Mouse (Mus musculus) gastrocnemius, postnatal 10 days (tissue): Measurements from ENCODE around the gene Tpcn2. TPM values are rescaled to one million over a fixed set of nuclear protein-coding genes. Genes with fewer than 3 reads are reported as not detected.
A peak's percentile ranks its signal among the peaks of the same experiment; 100 is the strongest.

Experiments
- DNase-seq: peaks from one replicate; pipeline ENCODE4 v3.0.0; 2021; ENCODE audit warnings: mixed read lengths
- total RNA-seq, 2 experiments: library from RNA; stranded (reverse); gene quantifications; 2 replicates each; pipeline ENCODE4 v1.2.3; 2021

Tpcn2 gene
- total RNA-seq, 2 experiments from 2014 or later: 3.6 to 7.2 TPM

DNA sequence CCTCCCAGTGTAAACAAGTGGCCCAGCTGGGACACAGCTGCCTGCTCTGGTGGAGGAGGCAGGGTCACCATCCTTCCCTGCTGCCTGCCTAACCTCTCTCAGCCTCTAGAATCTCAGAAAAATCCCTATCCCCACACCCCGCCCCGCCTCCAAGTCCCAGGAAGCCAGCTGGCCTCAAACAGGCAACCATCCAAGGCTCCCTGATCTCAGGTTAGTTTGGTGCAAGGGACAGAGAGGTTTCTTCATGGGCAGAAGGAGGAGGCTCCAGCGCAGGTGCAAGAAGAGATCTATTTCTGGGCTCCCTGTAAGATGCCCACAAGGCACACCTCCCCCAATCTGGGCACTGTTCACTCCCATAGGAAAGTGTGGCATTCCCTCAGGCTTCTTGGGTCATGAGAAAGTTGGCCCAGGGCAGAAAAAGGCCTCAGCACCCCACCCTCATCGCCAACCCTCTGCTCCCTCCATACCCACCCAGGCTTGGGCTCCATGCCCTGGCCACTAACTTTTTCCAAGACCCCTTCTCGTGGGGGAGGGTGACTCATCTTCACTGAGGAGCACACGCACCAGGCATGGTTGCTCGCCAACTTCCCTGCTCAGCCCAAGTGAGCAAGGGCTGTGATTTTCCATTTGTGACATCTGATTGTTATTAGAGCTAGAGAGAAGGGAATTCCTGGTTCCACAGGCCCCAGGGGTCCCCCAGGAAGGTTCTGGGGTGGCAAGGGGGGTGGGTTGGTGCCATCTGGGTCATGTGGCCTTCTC, 15.9 kb upstream of the Tpcn2 start:
- peak; percentile 60 for DNase-seq

DNA sequence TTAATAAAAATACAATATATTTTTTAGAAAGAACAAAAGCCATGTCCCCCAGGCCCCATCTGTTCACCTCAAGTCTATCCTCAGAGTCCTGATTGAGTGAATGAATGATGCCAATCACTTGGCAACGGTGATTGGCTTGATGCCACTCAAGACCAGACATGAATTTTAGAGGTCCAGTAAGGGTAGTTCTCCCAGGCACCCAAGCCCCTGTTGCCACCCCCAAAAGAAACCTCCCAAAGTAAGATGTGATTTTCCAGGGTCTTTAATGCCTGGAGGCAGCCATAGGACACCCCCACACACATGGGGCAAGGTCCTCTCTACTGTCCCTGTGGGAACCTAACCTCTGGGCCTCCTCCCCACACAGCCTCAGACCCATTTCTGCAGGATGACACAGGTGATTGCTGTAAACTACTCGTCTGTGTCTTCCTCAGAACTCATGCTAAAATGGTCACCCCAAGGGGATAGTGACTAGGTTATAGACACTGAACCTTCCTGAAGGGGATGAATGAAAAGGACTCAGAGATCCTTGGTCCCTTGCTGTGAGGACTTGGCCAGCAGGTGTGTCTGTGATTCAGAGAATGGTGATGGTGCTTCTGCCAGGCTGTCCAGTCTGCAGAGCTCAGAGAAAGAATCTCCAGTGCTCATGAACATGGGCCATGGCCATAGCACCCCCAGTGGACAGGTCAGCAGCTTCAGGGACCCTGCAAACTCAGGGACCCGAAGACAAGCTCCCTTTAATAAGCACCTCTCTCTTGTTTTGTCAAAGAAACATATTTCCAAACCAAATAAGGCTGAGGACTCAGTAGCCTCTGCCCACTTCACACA, 15.1 kb upstream of the Tpcn2 start:
- DNase-seq: no peak

DNA sequence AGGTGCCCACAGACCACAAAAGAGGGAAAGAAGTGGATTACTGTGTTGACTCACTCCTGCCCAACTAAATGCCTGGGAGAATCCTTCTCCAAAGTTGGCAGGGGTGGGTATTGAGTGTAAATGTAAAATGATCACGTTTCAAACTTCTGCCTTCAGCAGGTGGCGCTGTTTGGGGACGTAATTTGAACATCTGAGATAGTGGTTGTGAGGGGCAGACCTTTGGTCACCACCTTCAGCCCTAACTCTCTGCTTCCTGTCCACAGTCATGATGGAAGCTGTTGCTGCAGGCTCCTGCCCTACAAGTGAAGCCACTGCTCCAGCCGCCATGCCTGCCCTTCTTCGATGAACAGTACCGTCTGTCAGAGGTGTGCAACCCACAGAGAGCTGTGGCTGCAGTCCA, 10.0 kb upstream of the Tpcn2 start:
- peak; percentile 42 for DNase-seq

DNA sequence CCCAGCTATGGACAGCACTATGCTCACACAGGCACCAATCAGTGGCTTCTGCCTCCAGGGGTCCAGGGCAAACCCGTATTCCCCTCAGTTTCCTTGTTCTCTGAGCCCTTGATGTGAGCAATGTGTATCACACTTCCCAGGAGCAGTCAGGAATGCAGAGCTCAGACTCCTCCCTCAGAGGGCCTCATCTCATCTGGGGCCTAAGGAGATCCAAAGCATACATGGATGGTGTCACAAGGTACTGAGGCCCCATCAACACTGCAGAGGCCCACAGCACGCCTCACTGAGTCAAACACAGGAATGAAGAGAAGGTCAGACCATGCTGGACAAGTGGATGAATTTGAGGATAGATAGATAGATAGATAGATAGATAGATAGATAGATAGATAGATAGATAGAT, 8.9 kb upstream of the Tpcn2 start:
- DNase-seq: no peak

DNA sequence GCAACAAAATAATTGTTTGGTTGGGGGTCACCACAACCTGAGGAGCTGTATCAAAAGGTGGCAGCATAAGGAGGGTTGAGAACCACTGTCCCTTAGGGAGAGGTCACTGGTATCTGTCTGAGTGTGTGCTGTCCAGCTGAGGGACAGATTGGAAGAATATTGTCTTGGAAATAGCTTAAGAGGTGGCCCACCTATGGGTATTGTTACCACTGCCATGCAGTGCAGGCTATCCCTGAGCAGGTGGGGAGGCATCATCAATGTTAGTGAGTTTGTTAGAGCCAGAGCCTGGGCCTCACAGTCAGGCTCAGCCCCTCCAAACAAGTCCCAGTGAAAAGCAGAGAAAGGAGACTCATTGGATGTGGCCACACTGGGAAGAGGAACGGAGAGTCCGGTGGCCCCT, 8.0 kb upstream of the Tpcn2 start:
- DNase-seq: no peak

DNA sequence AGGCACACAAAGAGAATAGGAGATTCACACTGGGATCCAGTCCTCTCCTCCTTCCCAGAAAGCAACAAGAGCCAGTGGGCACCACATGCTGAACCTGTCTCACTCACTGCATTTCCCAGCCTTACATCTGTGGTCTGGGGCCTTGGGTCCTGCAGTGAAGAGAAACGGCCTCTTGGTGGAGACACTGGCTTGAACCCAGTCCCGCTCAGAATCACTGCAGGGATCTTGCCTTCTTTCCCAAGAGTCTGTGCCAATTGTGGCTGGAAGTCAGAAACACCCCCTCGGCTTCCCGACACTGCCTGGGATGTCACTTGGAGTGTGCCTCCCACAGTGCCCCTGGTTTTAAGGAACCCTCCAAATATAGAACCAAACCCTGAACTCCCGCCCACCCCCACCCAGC, 5.5 kb upstream of the Tpcn2 start:
- no peak for DNase-seq

DNA sequence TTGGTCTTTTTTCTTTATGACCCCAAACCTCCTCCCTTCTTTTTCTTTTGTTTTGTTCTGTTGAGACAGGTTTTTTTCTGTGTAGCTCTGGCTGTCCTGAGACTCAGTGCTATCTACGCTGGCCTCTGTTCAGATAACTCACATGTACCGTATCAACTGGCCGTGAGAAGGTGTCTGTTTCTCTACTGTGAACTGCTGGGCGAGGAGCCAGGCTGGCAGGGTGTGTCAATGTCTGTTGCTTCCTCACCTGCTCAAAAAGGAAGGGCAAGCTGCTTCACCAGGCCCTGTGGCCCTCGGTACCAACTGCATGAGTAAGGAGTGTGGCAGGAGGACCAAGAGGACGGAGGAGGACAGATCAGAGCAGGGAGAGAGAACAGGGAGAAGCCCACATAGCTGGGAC, 3.6 kb upstream of the Tpcn2 start:
- DNase-seq: no peak

DNA sequence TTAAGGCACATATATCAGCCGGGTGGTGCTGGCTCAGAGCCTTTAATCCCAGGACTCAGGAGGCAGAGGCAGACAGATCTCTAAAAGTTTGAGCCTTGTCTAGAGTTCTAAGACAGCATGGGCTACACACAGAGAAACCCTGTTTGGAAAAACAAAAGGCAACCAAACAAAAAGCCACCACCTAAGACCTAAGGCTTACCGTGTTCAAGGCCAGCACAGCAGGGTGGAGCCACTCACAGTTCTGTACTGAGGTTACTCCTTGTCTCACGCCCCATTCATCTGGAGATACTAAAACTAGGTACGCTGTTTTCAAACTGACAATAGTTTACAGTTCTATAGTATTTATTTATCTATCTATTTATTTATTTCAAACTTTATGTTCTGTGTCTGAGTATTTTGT, 1.7 kb upstream of the Tpcn2 start:
- DNase-seq: no peak

DNA sequence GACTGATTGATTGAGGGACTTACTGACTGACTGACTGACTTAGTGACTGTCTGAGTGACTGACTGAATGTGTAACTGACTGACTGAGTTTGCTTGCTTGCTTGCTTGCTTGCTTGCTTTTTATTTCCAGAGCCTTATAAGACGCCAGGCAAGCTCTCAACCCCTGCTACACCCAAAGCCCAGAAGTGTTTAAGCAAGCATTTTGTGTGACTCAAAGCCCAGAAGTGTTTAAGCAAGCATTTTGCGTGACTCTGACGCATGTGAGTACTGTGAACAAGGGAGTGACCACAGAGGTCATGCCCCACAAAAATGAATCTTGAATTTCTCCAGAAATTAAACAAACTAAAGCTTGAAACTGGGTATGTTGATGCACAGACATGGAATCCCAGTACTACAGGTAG, 482 bp upstream of the Tpcn2 start:
- DNase-seq: no peak

DNA sequence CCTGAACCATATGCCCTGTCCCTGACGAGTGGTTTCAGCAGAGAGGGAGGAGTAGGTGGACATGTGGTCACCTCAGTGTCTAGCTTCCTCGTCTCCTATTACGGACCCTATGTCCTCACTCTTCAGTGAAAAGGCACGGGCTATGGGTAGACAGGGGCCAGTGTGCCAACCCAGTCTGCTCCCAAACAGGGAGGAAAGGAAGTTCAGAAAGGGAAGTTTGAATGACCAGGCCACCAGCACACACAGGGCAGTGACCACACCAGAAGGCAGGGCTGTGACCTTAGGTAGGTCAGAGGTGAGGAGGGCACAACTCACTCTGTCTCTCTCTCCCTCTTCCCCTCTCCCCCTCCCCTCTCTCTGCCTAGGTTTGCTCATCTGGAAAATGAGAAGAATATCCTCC, 770 bp downstream of the Tpcn2 start:
- DNase-seq: no peak

DNA sequence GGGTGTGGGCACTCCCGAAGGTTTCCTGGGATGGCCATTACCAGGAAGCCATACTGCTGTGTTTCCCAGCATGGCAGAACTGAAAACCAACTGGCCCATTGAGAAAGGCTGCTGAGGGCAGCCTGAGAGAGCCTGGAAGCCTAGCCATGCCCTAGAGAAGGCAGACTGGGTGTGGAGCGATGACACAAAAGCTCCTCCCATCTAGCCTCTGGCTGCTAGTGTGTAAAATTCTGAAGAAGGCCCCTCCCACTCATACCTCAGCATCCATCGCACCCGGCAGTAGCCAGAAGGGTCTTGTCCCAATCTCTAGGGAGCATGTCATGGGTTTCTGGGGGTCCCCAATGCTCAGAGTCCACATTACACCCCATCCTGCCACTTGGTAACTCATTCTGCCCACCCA, 2.4 kb downstream of the Tpcn2 start:
- no peak for DNase-seq

DNA sequence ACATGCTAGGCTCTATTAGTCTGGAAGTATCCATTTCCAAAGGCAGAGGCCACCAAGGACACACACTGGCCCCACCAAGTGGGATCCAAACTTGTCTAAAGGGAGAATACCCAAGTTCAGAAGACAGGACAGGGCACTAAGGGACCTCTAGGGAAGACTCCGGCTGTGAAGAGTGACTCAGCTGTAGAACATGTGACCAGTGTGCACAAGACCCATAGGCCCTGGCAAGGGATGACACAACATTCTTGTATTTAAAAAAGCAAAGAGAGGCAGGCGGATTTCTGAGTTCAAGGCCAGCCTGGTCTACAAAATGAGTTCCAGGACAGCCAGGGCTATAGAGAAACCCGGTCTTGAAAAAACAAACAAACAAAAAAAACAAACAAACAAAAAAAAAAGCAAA, 8.3 kb downstream of the Tpcn2 start:
- no peak for DNase-seq

DNA sequence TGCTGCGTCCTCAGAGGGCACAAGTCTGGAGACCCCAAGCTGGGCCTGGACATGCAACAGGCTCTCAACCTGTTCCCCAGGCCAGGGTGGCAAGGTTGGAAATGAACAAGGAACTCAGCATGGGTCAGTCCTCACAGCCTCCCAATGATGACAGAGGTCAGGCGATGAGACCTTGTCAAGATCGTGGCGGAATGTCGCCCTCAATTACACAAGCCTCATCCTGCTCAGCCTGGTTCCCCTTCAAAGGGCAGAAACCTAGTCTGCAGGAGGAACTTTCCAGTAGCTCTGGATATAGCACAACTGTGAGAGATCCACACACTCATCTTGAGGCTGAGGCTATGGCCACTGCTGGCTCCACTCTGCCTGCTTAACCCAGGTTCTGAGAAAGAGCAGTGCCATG, 12.9 kb downstream of the Tpcn2 start:
- DNase-seq: no peak

DNA sequence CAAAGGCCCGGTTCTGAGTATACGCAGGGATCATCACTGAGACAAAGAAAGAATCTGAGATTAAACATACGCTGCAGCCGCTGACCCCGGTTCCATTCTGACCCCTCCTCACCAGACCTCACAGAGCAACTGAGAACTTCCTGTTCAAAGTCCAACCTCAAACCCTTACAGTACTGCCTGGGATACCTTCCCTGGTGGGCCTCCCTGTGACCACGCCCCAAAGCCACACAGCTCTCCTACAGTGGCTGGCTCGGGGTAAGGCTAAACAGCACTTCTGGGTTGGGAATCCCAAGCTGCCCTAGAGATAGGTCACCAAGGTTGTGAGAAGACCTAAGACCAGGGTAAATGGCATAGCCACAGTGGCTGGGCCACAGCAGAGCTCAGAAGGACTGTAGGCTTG, 14.9 kb downstream of the Tpcn2 start:
- no peak for DNase-seq

DNA sequence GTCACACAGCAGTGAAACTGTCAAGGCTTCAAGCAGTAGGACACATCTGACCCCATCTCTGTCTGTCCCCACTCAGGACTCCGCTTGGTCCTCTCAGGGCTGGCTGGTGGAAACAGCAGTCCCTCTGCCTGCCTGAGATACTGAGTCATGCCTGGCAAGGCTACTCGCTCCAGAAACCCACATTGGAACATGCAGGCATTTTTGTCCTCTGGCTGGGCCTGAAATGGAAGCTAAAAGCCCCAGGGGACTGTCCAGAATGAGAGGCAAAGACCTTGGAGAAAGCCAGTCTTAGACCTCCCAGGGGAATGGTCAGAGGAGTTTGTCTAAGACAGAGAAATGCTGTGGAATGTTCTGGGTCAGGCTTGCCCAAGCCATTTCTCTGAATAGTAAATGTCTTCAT, 17.8 kb downstream of the Tpcn2 start:
- DNase-seq: no peak

DNA sequence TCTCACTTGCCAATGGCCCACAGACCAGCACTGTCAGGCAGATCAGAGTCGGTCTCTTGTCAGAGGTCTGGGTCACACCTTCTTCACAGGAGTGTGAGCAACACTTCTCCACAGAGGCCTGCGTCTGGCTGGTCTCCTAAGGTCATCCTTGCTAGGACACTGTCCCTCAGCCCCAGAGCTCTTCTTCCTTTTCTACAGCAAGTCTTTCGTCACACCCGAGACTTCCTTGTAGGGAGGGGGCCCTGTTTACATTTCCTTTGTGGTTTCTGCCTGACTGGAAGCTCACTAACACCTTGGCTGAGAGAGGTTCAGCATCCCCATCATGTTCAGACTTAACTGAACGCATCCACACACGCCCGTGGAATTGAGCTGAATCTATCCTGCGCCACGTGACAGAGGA, 19.6 kb downstream of the Tpcn2 start:
- no peak for DNase-seq

DNA sequence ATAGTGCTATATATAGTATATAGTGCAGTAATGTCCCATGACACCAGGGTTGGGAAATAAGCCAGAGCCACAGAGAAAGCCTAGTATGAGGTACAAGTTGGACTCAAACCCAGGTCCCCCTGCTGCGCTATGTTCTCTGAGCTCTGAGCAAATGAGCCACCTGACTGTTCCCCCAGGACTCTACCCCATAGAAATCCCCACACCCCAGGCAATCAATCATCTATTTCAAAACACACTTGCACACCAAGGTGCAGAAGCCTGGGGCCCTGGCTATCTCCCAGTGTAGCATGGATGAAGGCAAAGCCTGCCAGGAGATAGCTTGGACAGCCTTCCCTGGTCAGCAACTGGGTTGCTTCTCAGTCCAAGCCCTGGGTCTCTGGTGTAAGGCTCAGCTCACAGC, 27.7 kb downstream of the Tpcn2 start:
- DNase-seq: no peak

DNA sequence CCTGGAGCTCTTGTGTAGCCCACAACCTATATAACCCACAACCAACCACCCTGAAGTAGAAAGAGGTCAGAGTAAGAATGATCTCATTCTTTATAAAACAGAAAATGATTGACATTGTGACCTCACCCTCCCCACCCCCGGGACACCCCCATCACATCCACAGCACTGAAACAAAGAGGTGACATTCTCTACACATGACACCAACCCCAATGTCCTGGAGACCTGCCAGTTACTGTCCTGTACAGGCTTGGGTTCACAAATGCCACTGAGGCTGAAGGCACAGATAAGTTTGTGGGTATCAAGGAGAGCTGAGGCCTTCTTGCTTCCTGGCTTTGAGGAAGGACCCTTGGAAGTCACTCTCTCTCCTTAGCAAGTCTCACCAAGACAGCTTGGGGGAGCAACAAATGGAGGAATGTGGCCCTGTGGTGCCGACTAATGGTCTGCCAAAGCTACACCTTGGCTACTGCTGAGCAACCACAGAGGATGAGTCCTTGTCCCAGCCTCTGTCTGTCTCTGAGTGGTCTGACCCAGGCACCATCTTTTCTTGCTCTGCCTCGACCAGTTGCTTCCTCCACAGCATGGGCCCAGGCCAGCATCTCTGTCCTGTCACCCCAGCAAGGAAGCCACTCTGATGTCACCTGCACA, 29.7 kb downstream of the Tpcn2 start:
- no peak for DNase-seq

DNA sequence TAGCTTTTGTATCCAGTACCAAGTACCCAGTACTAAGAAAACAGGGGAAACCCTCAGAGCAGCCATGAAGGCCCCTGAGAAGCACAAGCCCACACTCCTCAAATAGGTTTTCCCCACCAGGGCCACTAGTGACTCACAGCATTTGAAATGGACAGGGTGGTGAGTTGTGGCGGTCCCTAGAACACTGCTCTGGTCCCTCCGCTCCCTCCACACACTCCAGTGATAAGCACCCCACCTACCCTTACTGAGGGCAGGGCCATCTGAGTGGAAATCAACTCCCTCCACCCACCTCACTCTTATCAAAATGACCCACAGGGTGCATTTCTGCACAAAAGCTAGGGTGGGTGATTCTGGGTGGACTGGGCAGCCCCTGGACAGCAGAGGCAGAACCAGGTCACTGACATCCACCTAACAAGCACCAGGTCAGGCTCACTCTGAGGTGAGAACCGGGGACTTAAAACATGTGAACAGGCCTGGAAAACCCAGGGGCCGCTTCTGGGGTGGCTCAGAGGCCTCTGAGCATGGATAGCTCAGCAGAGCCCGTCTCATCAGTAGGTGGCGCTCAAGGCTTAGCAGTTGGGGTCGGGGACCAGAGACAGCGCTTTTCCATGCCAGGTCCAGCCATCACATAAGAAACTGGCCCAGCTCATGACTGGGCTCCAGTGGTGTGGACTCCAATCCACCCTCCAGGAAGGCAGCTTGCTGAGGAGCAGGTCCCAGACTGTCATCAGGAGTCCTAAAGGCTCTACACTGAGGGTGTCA, 30.9 kb downstream of the Tpcn2 start:
- peak; percentile 92 for DNase-seq

DNA sequence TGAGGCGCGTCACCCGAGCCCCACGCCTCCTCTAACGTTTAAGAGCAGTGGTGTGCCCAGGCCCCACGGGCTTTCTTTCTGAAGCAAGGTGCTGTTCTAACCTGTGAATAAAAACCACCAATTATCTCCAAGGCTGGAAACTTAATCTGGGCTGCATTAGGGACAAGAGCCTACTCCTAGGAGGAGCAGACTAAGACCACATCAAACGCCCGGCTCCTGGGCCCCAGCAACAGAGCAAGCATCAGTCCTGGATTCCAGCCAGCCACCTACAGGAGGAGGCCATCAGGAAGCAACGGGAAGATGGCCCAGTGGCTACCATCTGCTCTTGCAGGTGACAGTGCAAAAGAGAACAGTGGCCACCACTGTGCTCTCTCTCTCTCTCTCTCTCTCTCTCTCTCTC, 33.6 kb downstream of the Tpcn2 start:
- no peak for DNase-seq

DNA sequence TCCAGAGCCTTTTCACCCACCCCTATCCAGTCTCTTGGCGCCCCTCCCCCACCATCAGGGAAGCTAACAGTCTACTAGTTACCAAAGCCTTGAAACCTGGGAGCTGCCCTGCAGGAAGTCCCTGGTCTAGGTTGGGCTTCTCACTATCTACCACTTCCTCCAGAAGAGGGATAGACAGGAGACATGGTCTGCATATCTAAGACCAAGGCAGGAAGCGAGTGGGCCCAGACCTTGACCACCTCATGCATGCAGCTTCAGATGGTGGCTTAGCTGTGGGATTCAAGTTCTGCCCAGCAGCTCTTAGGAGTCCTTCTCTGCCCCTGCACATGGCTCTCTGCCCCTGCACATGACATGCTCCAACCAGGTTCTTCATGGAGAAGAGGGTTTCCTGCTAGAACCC, 34.9 kb downstream of the Tpcn2 start:
- DNase-seq: no peak

DNA sequence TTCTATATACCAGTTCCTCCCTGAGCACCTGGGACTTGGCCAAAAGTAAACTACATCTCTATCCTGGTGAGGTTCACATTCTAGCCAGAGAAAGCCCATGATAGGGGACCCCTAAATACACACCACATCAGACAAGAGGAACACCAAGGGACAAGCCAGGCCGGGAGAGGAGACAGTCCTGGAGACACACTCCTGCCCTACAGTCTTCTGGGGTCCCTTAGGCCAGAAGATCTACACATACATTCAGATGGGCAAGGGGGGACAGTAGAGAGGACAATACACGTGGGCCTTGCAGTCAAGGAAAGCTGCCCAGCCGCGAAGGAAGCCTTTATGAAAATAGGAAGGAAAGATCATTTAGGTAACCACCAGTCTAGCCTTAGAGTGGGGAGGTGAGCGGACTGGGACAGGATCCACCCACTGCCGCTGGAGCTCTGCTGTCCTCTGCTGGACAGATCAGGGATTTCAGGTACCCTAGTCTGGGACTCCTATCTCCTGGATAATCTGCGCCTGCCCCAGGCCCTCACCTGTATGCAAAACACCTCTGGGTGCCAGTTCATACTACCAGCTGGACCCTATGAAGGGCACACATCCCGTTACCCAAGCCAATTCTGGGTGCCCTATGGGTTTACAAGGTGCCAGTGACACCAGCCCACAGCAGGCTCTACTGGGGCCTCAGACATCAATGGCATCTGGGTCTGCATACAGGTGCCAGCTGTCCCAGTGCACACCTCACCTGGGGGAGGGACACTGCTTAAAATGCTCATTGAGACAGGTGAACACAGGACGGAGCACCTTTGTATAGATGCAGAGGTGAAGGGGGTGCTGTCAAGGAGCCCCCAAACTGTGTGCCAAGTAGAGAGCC, 40.7 kb downstream of the Tpcn2 start:
- DNase-seq: peak; percentile 88
